Mouse (Mus musculus) ovary, adult 10 weeks (tissue): ENCODE results near the gene Gabarapl1. TPM values are rescaled to one million over a fixed set of nuclear protein-coding genes. Genes with fewer than 3 reads are reported as not detected.

Source experiments
- polyA plus RNA-seq: library from polyadenylated mRNA; stranded (reverse); fragments of 350-450 nt; fragmentation: Illumina TruSeq; extraction: RNeasy Lipid Tissue Mini Kit (QIAGEN cat#74804); gene quantifications from one replicate; pipeline ENCODE4 v1.2.3, GENCODE M21; 2014

The Gabarapl1 gene
- polyA plus RNA-seq = 40.3 TPM

GRCm38 (mm10) chr6:129532942-129533860 lies at the start of gene Gabarapl1:
TSS of gene Gabarapl1 (plus strand) at chr6:129533160.

DNA sequence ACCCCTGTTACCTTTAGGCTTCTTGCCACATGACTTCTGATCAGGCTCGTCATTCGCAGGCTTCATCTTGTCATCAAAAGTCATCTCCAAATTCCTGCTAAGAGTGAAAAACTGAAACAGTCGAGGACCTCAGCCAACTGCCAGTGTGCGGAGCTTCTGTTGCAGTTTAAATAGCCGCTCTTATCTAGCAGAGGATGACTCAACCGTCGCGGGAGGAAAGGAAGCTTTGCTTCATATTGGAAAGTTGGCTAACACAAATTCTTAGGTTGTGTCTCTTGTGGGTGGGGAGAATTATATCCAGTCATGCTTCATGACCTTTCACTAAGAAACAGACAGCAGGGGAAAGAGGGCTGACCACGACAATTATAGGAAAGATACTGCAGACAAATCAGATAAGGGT lies 25.9 kb upstream of the Gabarapl1 start, which contains the start of gene Olr1:
Gene Olr1 (minus strand): TSS at position 142 of the 400 bp plus-strand sequence.

DNA sequence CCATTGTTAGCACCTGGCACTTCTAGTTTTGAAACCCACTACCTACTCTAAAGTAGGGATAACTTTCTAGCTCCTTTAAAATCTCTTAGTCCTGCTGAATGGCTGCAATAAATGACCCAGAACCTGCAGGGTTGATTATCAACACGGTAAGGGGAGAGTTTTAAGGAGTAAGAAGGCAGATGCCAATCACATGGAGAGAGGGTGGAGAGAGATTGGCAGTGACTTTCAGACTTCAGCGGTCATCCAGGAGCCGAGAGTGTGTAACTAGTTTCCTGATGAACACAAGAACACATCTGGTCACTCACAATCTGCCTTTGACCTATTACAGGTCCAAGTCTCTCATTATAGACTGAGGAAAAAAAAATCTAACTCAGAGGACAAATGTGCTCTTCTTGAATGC lies 20.6 kb upstream of the Gabarapl1 start, which contains the start of gene Tmem52b:
Gene Tmem52b (plus strand): TSS at position 189 of the 400 bp plus-strand sequence.

GRCm38 (mm10) chr6:129577605-129578004 lies 44.6 kb downstream of the Gabarapl1 start, which contains the start of gene Klre1:
TSS of gene Klre1 (plus strand) at chr6:129577905.

GRCm38 (mm10) chr6:129591508-129591907 lies 58.5 kb downstream of the Gabarapl1 start, which contains the start of gene Klrd1:
TSS of gene Klrd1 (plus strand) at chr6:129591782.

Other genes starting within 250 kb of the Gabarapl1 start
- gene 4922502D21Rik, start 201.4 kb upstream of the Gabarapl1 start, polyA plus RNA-seq = not detected
- gene Clec12a, start 190.5 kb upstream of the Gabarapl1 start, polyA plus RNA-seq = 24.3 TPM
- not detected for gene Clec12b, start 147.3 kb upstream of the Gabarapl1 start, polyA plus RNA-seq
- 4.0 TPM for gene Clec1b, start 135.9 kb upstream of the Gabarapl1 start, polyA plus RNA-seq
- gene Clec9a, start 124.3 kb upstream of the Gabarapl1 start, polyA plus RNA-seq = 2.3 TPM
- gene Clec1a, start 81.2 kb upstream of the Gabarapl1 start, polyA plus RNA-seq = 52.7 TPM
- 0.48 TPM for gene Olr1, start 26.0 kb upstream of the Gabarapl1 start, polyA plus RNA-seq
- not detected for gene Tmem52b, start 20.6 kb upstream of the Gabarapl1 start, polyA plus RNA-seq
- gene Klre1, start 44.7 kb downstream of the Gabarapl1 start, polyA plus RNA-seq = 1.0 TPM
- gene Klrd1, start 58.6 kb downstream of the Gabarapl1 start, polyA plus RNA-seq = 5.4 TPM
- gene Klrk1, start 90.7 kb downstream of the Gabarapl1 start, polyA plus RNA-seq = 4.9 TPM
- not detected for gene Klrc3, start 110.2 kb downstream of the Gabarapl1 start, polyA plus RNA-seq
- gene Klrc2, start 127.5 kb downstream of the Gabarapl1 start, polyA plus RNA-seq = 0.37 TPM
- gene Klrc1, start 145.8 kb downstream of the Gabarapl1 start, polyA plus RNA-seq = 0.43 TPM
- gene Klri1, start 184.0 kb downstream of the Gabarapl1 start, polyA plus RNA-seq = 1.1 TPM
- 0.48 TPM for gene Klri2, start 207.3 kb downstream of the Gabarapl1 start, polyA plus RNA-seq